Mouse (Mus musculus) intestine, embryonic 16.5 days (tissue): Measurements from ENCODE around the gene Olfr1291-ps1. TPM values are rescaled to one million over a fixed set of nuclear protein-coding genes. Genes with fewer than 3 reads are reported as not detected.

ENCODE experiments used
- polyA plus RNA-seq: library from polyadenylated mRNA; unstranded; fragments of >200 nt; fragmentation: Nextera tagmentation; extraction: Ambion mirVana; gene quantifications from 2 replicates; pipeline ENCODE4 v1.2.1, GENCODE M21; 2015

Olfr1291-ps1 gene
- polyA plus RNA-seq, 1 experiment from 2014 or later: not detected

Other genes starting within 250 kb of the Olfr1291-ps1 start
- gene Olfr1276, start 242.7 kb upstream of the Olfr1291-ps1 start, polyA plus RNA-seq: not detected in 2 replicates
- not detected in 2 replicates for gene Olfr1277, start 223.1 kb upstream of the Olfr1291-ps1 start, polyA plus RNA-seq
- gene Olfr1278, start 207.0 kb upstream of the Olfr1291-ps1 start, polyA plus RNA-seq: not detected in 2 replicates
- gene Olfr1279, start 196.5 kb upstream of the Olfr1291-ps1 start, polyA plus RNA-seq: not detected in 2 replicates
- not detected in 2 replicates for gene Olfr1280, start 183.2 kb upstream of the Olfr1291-ps1 start, polyA plus RNA-seq
- gene Olfr1281, start 170.7 kb upstream of the Olfr1291-ps1 start, polyA plus RNA-seq: not detected in 2 replicates
- gene Olfr1282, start 161.1 kb upstream of the Olfr1291-ps1 start, polyA plus RNA-seq: not detected in 2 replicates
- not detected in 2 replicates for gene Olfr1283, start 130.4 kb upstream of the Olfr1291-ps1 start, polyA plus RNA-seq
- not detected in 2 replicates for gene Olfr1284, start 121.7 kb upstream of the Olfr1291-ps1 start, polyA plus RNA-seq
- not detected in 2 replicates for gene Olfr1286, start 74.1 kb upstream of the Olfr1291-ps1 start, polyA plus RNA-seq
- gene Olfr1287, start 48.0 kb upstream of the Olfr1291-ps1 start, polyA plus RNA-seq: not detected in 2 replicates
- not detected in 2 replicates for gene Olfr1288, start 23.1 kb upstream of the Olfr1291-ps1 start, polyA plus RNA-seq
- gene Olfr1289, start 16.4 kb upstream of the Olfr1291-ps1 start, polyA plus RNA-seq: not detected in 2 replicates
- gene Olfr1290, start 3.4 kb upstream of the Olfr1291-ps1 start, polyA plus RNA-seq: not detected in 2 replicates
- gene Olfr1293-ps, start 28.0 kb downstream of the Olfr1291-ps1 start, polyA plus RNA-seq: not detected in 2 replicates
- not detected in 2 replicates for gene Olfr1294, start 43.1 kb downstream of the Olfr1291-ps1 start, polyA plus RNA-seq
- gene Olfr1295, start 72.5 kb downstream of the Olfr1291-ps1 start, polyA plus RNA-seq: not detected in 2 replicates
- gene Olfr1297, start 129.3 kb downstream of the Olfr1291-ps1 start, polyA plus RNA-seq: not detected in 2 replicates
- not detected in 2 replicates for gene Olfr1298, start 152.0 kb downstream of the Olfr1291-ps1 start, polyA plus RNA-seq
- gene Olfr1299, start 164.2 kb downstream of the Olfr1291-ps1 start, polyA plus RNA-seq: not detected in 2 replicates